Mouse (Mus musculus) heart, adult 2 months (tissue): Measurements from ENCODE around the gene Smim27.

ENCODE experiments used
- CTCF ChIP-seq: fragments of 200-600 bp; IDR thresholded peaks from 2 replicates; pipeline ENCODE4 v1.8.1; 2022; ENCODE audit warnings: antibody characterized with exemption, mild to moderate bottlenecking, moderate library complexity
- EP300 ChIP-seq: fragments of 200-500 bp; IDR thresholded peaks from 2 replicates; pipeline ENCODE4 v1.6.1; 2011; ENCODE audit warnings: low read depth, low read length, control low read depth; ENCODE audit not compliant: insufficient read depth
- POLR2A ChIP-seq: fragments of 200-500 bp; IDR thresholded peaks from 2 replicates; pipeline ENCODE4 v1.6.1; 2011; ENCODE audit warnings: mild to moderate bottlenecking, low read depth, low read length, control low read depth; ENCODE audit not compliant: insufficient read depth

DNA sequence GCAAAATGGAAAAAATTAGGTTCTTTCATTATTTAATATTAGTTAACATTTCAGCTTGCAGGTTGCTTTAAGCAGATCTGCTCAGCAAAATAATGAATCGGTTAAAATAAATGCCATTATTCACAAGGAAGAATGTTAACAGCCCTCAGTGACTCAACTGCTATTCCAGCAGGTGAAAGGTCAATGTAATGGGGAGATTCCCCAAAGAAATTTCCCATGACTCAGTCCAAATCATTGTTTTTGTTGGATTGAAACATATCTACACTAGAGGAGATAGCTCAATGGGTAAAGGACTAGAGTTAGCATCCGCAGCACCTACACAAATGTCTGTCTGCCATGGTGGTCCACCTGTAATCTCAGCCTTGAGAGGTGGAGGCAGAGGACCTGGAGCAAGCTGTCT is 19.7 kb downstream of the Smim27 start:
- TF ChIP-seq CTCF (no peak), POLR2A (no peak), EP300 (no peak)
